Mouse (Mus musculus) liver, adult 2 months (tissue): Measurements from ENCODE around the gene Map1lc3a.

Source experiments
- CTCF ChIP-seq: fragments of 200-500 bp; IDR thresholded peaks from 2 replicates; pipeline ENCODE4 v1.5.1; 2011; ENCODE audit warnings: low read depth, low read length, control low read depth
- POLR2A ChIP-seq: fragments of 200-500 bp; IDR thresholded peaks from 2 replicates; pipeline ENCODE4 v1.6.1; 2011; ENCODE audit warnings: low read length, control low read depth; ENCODE audit not compliant: insufficient read depth; ENCODE audit errors: extremely low read depth

GRCm38 (mm10) chr2:155242296-155242855 lies 33.7 kb upstream of the Map1lc3a start:
- TF ChIP-seq POLR2A, result no peak
- no peak for TF ChIP-seq CTCF
